Mouse (Mus musculus) frontal cortex, adult (tissue): ENCODE data around the gene Hmga2.
A peak's percentile ranks its signal among the peaks of the same experiment; 100 is the strongest.

Source experiments
- ATAC-seq: cut with Nextera tagmentation; 2 replicates; pipeline ENCODE4 v1.9.2; 2017; ENCODE audit warnings: mild to moderate bottlenecking, moderate library complexity, mixed read lengths; ENCODE audit not compliant: low TSS enrichment

Hmga2 gene

DNA sequence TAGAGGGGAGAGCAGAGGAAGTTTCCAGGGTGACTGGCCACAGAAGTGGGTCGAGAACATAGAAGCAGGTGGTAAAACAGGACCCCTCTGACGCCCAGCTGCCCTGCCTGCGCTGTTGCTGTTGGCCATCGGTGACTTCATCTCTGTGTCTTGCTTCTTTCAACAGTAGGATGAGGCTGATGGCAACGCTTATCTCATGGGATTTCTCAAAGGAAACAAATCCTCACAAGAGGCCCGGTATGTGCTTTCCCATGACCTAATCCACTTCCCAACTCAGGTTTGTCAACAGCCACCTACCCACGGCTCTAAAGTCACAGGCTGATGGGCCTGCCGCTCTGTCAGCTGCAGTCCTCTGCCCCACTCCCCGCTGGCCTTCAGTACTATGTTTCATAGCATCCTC, 52.3 kb downstream of the Hmga2 start:
- ATAC-seq = no peak

DNA sequence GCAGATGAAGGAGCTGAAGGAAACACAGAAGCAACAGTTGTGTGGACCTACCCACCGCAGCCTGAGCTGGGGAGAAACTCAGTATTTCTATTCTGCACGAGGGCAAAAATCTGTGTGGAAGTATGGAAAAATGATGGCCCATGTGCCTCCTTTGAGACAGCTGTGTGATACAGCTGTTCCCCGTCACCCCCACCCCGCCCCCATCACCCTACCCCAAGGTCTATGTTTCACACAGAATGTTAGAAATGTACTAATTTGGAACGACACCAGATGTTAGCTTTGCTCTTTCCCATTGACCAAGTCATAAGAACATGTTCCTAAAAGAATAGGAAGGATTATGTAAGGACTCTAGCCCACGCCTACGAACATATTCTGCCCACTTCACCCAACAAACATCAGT, 53.0 kb downstream of the Hmga2 start:
- no peak for ATAC-seq

DNA sequence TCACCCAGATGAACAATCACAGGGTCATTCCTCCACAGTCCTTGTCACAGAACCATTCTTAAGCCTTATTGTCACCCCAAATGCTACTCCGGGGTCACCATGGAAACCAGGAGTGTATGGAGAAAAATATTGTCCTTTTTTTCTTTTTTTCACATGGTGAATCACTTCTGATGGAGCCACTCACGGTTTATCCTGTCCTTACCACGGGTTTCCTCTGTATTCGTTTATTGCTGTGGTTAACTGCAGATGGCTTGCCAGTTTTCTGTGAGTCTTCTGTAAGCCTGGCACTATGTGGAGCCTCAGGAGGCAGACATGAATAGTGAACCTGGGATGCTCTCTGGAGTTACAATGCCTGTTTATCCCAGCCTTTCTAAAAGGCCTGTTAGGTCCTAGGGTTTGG, 53.4 kb downstream of the Hmga2 start:
- no peak for ATAC-seq

- peak; percentile 85 for ATAC-seq
Observed at GRCm38 (mm10) chr10:120422050-120422449, 54.2 kb downstream of the Hmga2 start.

DNA sequence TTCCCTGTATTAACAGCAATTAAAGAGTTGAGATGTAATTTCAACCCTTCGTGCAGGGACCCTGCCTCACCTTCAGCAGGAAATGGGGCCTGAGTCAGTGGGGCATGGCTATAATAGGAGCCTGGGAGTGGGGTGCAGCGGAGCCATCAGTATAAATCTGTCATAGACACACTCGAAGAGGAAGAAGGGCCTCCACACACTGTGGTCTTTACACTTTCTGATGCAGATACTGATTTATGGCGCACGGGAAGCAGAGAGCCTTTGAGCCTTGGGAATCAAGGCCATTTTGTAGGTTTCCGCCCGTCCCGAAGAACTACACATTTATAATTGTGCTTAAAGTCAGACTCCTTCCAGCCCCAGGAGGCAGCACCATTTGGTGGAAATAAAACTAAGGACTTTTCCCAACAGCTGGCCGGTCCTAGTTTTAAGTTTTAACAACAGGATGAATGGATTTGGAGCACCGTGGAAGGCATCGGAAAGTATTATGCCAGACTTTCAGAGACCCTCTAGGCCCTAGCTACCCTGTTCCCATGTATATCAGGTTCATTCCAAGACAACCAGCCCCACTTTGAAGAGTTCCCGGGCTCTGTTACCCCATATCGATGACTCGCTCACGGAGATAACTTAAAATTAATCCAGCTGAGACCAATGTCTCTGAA, 55.2 kb downstream of the Hmga2 start:
- no peak for ATAC-seq

DNA sequence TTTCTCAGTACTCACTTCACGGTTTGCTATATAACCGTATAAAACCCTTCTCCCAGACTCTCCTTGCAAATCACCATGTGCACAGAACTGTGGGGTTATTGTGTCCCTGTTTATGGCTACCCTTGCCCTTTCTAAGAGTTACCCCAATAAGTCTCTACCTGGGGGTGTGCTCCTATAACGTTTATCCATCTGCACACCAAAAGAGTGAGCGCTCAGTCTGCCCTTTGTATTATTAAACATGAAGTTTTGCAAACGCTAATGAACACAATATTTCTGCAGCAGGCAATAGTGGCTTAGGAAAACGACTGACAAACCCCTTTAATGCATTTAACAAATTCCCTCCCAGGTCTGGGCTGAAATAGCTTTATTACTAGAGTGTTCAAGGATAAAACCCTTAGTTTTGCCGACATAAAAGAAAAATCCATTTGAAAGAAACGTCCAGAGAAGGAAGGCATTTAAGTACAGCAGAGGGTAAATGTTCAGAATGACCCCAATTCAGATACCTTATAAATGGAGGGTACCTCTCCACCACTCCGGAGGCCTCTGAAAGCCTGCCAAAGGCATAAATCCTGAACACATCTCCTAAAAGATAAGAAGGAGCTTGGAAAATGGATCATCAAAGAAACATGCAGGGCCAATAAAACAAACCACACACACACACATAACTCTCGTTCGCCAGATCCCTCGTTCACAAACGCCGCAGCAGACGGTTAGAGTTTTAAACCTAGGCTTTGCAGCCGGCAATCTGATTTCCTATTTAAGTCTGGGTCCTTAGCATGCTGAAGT, 57.3 kb downstream of the Hmga2 start:
- no peak for ATAC-seq

- ATAC-seq = no peak
Observed at GRCm38 (mm10) chr10:120418211-120418610, 58.1 kb downstream of the Hmga2 start.

GRCm38 (mm10) chr10:120417488-120418118, 58.7 kb downstream of the Hmga2 start:
- no peak for ATAC-seq

DNA sequence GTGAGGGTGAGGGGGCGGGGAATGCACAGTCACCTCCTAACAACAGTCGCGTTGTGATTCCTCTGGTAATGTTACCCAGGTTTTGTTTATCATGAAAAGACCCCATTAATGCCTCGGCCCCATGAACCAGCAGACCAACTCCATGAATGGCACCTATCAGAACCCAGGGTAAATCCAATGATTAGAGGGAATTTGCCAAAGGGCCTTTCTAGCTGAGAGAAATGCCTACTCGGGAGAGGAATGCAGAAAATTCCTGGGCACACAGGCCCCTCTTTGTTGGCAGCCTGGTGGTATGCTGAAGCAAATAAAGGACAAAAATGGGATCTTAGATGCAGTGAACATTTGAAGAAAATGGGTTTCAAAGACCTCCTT, 59.2 kb downstream of the Hmga2 start:
- no peak for ATAC-seq

GRCm38 (mm10) chr10:120416628-120417027, 59.6 kb downstream of the Hmga2 start:
- no peak for ATAC-seq

DNA sequence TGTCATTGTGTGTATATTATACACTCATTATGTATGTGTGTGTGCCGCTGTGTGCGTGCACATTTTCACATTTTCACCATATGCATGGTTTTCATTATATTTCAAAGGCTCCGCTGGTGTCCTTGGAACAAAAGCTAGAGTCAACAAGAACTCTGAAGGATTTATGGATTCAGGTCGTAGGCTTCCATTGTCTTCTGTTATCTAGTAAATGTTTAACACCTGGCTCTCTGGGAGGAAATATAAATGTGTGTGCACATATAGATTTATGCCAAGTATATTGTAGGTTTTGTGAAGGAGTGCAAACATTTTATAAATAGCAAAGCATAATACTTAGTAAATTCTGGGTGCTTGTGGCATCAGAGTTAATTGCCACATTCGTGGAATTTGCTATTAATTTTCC, 64.1 kb downstream of the Hmga2 start:
- no peak for ATAC-seq

GRCm38 (mm10) chr10:120410958-120411357, 65.3 kb downstream of the Hmga2 start:
- no peak for ATAC-seq

DNA sequence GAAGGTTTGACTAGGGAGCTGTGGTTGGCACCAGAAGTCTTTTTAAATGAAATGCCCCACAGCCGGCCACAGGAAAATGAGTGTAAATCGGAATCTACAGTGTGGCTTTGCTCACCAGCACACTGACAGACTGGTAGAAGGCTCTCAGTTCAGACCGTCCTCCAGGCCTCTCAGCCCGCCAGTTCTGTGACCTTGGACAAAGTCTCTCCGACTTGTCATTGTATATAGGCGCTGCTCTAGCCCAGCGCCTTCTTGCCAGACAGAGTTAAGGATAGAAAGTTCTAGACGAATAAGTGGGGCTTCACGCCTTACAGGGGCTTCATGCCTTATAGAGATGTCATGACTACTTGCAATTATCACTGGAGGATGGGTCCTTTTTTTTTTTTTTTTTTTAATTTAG, 67.1 kb downstream of the Hmga2 start:
- no peak for ATAC-seq

DNA sequence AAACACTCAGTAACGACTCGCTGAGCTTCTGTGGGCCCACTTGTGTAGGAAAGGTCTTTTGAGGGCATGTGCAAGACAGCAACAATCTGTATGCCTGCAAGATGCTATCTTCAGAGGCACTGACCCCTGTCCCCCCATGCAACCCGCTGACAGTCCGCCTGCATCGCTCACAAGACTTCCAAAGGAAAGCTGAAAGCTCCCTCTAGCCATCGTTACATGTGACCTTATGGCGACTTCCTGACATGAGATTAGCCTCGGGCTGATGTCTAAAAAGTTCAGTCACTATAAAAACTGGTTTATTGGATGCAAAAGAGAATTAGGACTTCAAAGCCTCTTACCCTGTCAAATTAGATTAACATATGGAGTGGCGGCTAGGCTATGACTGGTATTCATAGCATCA, 69.0 kb downstream of the Hmga2 start:
- ATAC-seq = no peak

DNA sequence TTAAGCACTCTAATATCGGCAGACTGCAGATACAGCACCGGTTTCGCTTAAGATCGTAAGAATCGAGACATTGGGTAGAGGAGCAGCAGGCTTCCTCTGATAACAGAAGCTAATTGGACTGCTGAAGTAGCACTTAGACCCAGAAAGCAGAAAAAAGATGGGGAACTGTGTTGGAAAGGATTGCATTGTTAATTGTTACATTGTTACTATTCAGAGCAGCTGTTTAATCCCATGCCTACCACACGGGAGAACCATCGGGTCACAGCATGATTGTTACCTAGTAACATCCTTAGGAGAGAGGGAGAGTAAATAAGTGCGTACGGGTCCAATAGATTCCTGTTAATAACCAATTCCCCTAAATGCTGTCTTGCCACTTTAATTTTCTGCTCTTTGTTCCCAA, 70.2 kb downstream of the Hmga2 start:
- ATAC-seq = no peak

- no peak for ATAC-seq
Observed at GRCm38 (mm10) chr10:120405322-120405721, 70.9 kb downstream of the Hmga2 start.

DNA sequence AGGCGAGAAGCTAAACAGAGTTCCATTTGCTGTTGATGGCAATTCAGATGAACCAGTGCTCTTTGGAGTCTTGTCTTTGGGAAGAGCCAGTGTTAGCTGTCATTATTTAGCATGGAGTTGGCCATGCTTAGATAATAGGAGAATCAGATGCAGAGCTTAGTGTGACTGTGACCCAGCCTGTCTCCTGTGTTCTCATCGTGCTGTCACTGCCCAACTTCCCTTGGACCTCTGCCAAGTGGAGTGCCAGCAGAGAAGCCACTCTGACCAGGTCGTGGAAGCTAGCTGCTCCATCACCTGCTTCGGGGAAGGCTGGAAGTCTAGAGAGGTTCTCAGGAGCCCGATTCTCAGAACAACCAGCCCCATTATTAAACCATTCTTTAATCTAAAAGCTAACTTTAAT, 73.3 kb downstream of the Hmga2 start:
- ATAC-seq = no peak

DNA sequence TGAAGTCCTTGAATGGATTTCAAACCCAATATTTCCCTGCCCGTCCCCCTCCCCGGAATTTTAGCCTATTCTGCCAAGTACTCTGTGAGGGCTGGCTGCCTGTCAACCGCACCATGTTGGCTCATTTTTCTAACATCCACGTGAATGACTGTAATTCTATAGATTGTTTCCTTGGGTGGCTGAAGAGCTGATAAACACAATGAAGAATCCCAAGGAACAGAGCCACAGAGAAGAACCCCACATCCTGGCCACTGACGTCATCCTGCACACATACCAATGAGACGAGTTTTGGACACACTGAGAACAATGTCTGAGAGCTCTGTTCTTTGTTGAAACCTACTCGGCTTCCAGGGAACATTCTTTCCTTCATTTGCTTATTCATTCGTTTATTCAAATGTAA, 74.5 kb downstream of the Hmga2 start:
- no peak for ATAC-seq

DNA sequence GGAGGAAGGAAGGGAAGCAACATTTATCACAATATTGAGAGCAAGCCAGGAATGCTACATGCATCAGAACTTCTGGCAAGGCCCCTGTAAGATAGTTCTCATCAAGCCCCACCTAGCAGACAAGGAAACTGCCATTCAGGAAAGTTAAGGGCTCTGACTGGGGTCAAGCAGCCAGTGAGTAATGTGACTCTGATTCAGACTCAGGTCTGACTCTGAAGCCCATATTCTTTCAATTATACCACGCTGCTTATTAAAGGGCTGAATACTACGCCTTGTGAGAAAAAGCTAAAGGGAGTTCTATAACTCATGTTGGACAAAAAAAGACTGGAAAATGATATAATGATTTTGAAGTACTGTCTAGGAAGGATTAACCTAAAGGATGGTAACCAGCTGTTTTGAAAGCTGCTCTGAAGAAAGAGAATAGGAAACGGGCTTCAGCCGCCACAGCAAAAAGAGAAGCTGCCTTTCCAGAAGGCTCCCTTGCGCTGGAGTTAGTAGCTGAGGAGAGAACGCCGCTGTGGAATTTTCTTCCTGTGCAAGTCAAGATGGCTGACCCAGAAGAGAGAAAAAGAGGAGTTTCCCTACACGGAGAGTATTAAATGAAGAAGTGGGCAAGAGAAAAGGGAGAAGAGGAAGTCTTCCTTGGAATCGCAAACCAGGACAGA, 76.3 kb downstream of the Hmga2 start:
- ATAC-seq = no peak

DNA sequence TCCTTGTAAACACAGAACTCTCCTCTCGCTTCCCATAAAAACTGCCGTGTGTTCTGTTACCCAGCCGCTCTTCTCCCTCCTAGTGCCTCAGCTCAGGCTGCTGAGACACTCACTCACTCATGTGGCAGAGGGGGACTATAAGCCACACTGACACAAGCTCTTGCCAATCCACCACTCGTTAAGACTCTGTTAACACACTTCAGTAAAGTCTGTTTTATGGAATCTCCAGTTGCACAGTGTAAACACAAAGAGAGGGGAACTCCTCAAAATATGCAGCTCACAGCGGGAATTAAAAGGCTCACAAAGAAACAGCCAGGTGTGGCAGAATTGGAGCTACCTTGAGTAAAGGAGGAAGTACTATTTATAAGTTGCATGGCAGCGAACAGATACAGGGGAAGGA, 77.5 kb downstream of the Hmga2 start:
- no peak for ATAC-seq

- no peak for ATAC-seq
Observed at GRCm38 (mm10) chr10:120397211-120397631, 79.0 kb downstream of the Hmga2 start.

DNA sequence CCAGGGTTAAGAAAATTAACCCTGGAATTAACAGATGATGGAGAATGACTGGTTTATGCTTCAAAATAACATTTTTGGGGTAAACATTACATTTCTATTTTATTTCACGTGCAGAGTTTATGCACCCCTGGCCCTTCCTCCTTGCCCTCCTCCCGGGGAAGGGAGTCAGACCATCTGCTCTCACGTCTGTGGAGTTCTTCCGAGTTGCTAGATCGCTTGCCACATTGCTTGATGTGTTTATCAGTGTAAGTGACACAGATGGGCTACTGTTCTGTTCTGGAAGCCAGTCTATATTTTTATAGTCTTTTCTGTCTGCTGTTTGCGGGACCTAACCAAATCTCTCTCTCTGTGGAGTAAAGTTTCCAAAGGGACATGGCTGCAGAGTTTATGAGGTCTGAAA, 80.7 kb downstream of the Hmga2 start:
- ATAC-seq = no peak

- no peak for ATAC-seq
Observed at GRCm38 (mm10) chr10:120394740-120395139, 81.5 kb downstream of the Hmga2 start.
